Mouse (Mus musculus) midbrain, embryonic 16.5 days (tissue): ENCODE data around the gene Mymk. TPM values are rescaled to one million over a fixed set of nuclear protein-coding genes. Genes with fewer than 3 reads are reported as not detected.

Source experiments
- ATAC-seq: fragments of 200-750 bp; cut with Nextera tagmentation; 2 replicates; pipeline ENCODE4 v1.8.0; 2017; ENCODE audit warnings: moderate TSS enrichment
- H3K27ac ChIP-seq: fragments of 300-500 bp; sonication (generic); 2 replicates; pipeline ENCODE4 v1.5.1; 2014; ENCODE audit warnings: mild to moderate bottlenecking, low read length, mixed read lengths
- H3K27me3 ChIP-seq: fragments of 300-500 bp; sonication (generic); 2 replicates; pipeline ENCODE4 v1.6.1; 2014; ENCODE audit warnings: low read depth, low read length, mixed read lengths; ENCODE audit not compliant: control insufficient read depth, insufficient read depth
- H3K36me3 ChIP-seq: fragments of 300-500 bp; sonication (generic); 2 replicates; pipeline ENCODE4 v1.6.1; 2014; ENCODE audit warnings: mild to moderate bottlenecking, low read length, moderate library complexity, mixed read lengths; ENCODE audit not compliant: control insufficient read depth, insufficient read depth
- H3K4me1 ChIP-seq: fragments of 300-500 bp; sonication (generic); 2 replicates; pipeline ENCODE4 v1.6.1; 2014; ENCODE audit warnings: mild to moderate bottlenecking, low read length, mixed read lengths; ENCODE audit not compliant: control insufficient read depth, insufficient read depth
- H3K4me2 ChIP-seq: fragments of 300-500 bp; sonication (generic); 2 replicates; pipeline ENCODE4 v1.6.1; 2014; ENCODE audit warnings: mild to moderate bottlenecking, low read length, mixed read lengths
- H3K4me3 ChIP-seq: fragments of 300-500 bp; sonication (generic); 2 replicates; pipeline ENCODE4 v1.5.1; 2014; ENCODE audit warnings: low read depth, mild to moderate bottlenecking, low read length, moderate library complexity, mixed read lengths
- H3K9ac ChIP-seq: fragments of 300-500 bp; sonication (generic); 2 replicates; pipeline ENCODE4 v1.6.1; 2014; ENCODE audit warnings: low read depth, low read length, mixed read lengths
- H3K9me3 ChIP-seq: fragments of 300-500 bp; sonication (generic); replicated peaks from 2 replicates; pipeline ENCODE4 v1.6.1; 2014; ENCODE audit warnings: mild to moderate bottlenecking, low read length, mixed read lengths; ENCODE audit not compliant: control insufficient read depth, poor library complexity, severe bottlenecking
- WGBS: fragments of 180-500 bp; shearing (Covaris S2); extraction: QIAGEN DNeasy Blood & Tissue Kit; methylation state at CpG from one replicate; pipeline ENCODE4 v1.1.7; 2014; 5-methylcytosine and 5-hydroxymethylcytosine counted together
- polyA plus RNA-seq: library from polyadenylated mRNA; unstranded; fragments of >200 nt; fragmentation: Nextera tagmentation; extraction: Ambion mirVana; gene quantifications from 2 replicates; pipeline ENCODE4 v1.2.1, GENCODE M21; 2015

The Mymk gene
- polyA plus RNA-seq = 0.24 TPM in 1 of 2 replicates, not detected in the other

DNA sequence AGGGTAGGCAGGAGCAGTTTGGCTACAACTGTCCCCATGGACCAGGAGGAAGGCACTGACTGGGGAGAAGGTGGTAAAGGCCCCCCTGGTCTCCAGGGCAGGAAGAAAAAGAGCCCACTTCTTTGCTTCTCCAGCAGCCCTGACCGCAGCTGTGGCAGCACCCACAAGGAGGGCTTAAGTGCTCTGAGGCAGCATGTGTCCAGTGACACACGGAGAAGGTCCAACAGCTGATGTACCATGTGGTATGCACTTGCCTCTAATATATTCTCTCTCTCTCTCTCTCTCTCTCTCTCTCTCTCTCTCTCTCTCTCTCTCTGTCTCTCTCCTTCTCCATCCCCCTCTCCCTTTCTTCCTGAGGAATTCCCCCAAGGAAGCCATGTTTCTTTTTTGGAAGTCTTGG, at the start of gene Mymk:
Gene Mymk (minus strand): TSS at position 202 of the 400 bp plus-strand sequence.
- no peaks in the 10 kb centered on the region for H3K4me1 ChIP-seq
- H3K27ac ChIP-seq = no peak within 1 kb of the TSS
- H3K9ac ChIP-seq = no peak within 1 kb of the TSS
- ATAC-seq = no peak
- H3K4me2 ChIP-seq = no peak within 1 kb of the TSS
- H3K4me3 ChIP-seq = no peak within 1 kb of the TSS
- 88% methylated on average over 2 of the region's 2 CpGs for WGBS
- no peaks in the 10 kb centered on the region for H3K9me3 ChIP-seq
- no peaks in the 10 kb centered on the region for H3K27me3 ChIP-seq
- no peaks in the 10 kb centered on the region for H3K36me3 ChIP-seq

GRCm38 (mm10) chr2:27120241-27120641, 48.3 kb upstream of the Mymk start:
- ATAC-seq = no peak
- H3K9me3 ChIP-seq = no peaks in the 10 kb centered on the region
- no peaks in the 10 kb centered on the region for H3K36me3 ChIP-seq
- H3K27me3 ChIP-seq = no peaks in the 10 kb centered on the region
- H3K4me1 ChIP-seq = peaks cover 6% of the 10 kb centered on the region
- H3K27ac ChIP-seq = no peak overlapping the region
- no peak overlapping the region for H3K9ac ChIP-seq
- H3K4me2 ChIP-seq = no peak overlapping the region
- no peak overlapping the region for H3K4me3 ChIP-seq
- WGBS = 77% methylated on average over 8 of the region's 8 CpGs

GRCm38 (mm10) chr2:27119766-27120165, 47.8 kb upstream of the Mymk start:
- H3K27ac ChIP-seq = no peak overlapping the region
- no peak for ATAC-seq
- H3K27me3 ChIP-seq = no peaks in the 10 kb centered on the region
- no peaks in the 10 kb centered on the region for H3K9me3 ChIP-seq
- no peaks in the 10 kb centered on the region for H3K36me3 ChIP-seq
- 91% methylated on average over 2 of the region's 2 CpGs for WGBS
- no peak overlapping the region for H3K4me3 ChIP-seq
- no peak overlapping the region for H3K9ac ChIP-seq
- H3K4me2 ChIP-seq = no peak overlapping the region
- peaks cover 6% of the 10 kb centered on the region for H3K4me1 ChIP-seq

DNA sequence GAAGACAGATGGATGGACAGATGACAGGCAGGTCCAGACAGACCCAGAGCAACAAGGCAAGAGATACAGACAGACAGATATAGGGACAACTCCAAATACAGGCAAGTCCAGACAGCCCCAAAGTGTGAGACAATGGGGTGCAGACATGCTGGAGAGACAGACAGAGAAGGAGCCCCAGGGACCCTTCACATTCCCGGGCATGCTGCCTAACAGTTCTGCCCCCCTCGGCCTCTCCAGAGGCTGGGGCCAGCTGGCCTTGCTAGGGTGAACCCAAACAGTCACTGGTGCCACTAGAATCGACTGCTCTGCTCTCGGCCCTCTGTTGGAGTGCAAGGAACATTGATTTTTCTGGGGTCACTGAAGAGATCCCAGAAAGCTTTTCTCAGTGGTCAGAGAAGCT, 46.5 kb upstream of the Mymk start:
- 64% methylated on average over 4 of the region's 4 CpGs for WGBS
- no peaks in the 10 kb centered on the region for H3K9me3 ChIP-seq
- no peak overlapping the region for H3K27ac ChIP-seq
- peaks cover 6% of the 10 kb centered on the region for H3K4me1 ChIP-seq
- H3K27me3 ChIP-seq = no peaks in the 10 kb centered on the region
- H3K4me3 ChIP-seq = no peak overlapping the region
- no peak overlapping the region for H3K4me2 ChIP-seq
- H3K36me3 ChIP-seq = no peaks in the 10 kb centered on the region
- no peak for ATAC-seq
- no peak overlapping the region for H3K9ac ChIP-seq

DNA sequence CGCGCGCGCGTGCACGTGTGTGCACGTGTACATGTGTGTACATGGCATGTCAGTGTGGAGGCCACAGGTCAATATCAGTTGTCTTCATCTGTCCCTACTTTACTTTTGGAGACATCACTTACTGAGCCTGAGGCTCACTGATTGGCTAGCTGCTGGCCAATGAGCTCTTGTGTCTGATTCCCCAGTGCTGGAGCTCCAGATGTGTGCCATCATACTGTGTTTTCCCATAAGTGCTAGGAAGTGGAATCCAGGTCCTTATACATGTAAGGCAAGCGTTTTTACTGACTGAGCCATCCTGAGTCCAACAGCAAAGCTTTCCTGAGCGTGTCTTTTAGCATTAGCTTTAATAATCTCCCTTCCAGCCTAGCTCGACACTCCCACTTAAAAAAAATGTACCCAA, 42.2 kb upstream of the Mymk start:
- Histone ChIP-seq H3K9me3 (no peaks in the 10 kb centered on the region), H3K4me2 (no peak overlapping the region), H3K4me1 (no peaks in the 10 kb centered on the region), H3K27ac (no peak overlapping the region), H3K4me3 (no peak overlapping the region), H3K36me3 (no peaks in the 10 kb centered on the region), H3K27me3 (no peaks in the 10 kb centered on the region), H3K9ac (no peak overlapping the region)
- no peak for ATAC-seq
- 93% methylated on average over 10 of the region's 10 CpGs for WGBS

DNA sequence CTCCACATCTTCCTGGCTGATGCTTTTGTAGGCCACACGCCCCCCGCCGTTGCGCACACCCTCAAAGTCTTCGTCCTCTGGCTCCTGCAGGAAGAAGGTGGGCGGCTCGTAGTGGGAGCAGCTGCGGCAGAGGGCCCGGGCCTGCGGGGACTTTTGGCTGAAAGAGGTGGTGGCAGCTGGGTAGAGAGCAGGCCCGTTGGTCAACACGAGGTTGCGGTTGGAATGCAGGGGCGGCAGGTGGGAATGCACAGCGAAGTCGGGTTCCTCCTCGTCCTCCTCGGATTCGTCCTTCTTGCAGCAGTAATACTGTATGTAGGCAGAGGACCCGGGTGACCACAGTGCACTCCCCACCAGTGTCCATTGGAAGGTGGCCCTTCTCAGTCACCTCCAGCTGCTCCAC, 40.6 kb upstream of the Mymk start:
- Histone ChIP-seq H3K27me3 (no peaks in the 10 kb centered on the region), H3K4me1 (no peaks in the 10 kb centered on the region), H3K9me3 (no peaks in the 10 kb centered on the region), H3K27ac (no peak overlapping the region), H3K36me3 (no peaks in the 10 kb centered on the region), H3K4me2 (no peak overlapping the region), H3K4me3 (no peak overlapping the region), H3K9ac (no peak overlapping the region)
- 75% methylated on average over 20 of the region's 20 CpGs for WGBS
- no peak for ATAC-seq

DNA sequence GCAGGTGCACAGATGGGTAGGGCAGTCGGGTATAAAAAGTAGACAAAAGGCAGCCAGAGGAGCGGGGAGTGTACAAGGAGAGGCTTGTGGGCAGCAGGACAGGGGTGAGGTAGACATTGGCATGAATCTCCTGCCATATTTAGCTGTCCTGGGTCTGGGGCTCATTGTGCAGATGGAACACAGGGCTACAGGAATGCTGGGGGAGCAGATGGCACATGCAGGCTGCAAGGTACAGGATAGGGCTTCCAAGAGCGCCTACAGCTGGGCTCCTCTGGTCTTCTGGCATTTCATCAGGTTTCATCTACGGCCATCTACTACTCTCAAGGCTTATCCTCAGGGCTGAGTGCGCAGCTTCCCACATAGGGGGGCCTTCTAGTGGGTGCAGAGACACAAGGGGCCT, 37.1 kb upstream of the Mymk start:
- no peak for ATAC-seq
- no peak overlapping the region for H3K27ac ChIP-seq
- no peak overlapping the region for H3K9ac ChIP-seq
- peaks cover 4% of the 10 kb centered on the region for H3K4me1 ChIP-seq
- H3K4me2 ChIP-seq = no peak overlapping the region
- H3K9me3 ChIP-seq = no peaks in the 10 kb centered on the region
- no peaks in the 10 kb centered on the region for H3K36me3 ChIP-seq
- WGBS = 72% methylated on average over 5 of the region's 5 CpGs
- H3K27me3 ChIP-seq = no peaks in the 10 kb centered on the region
- no peak overlapping the region for H3K4me3 ChIP-seq

- no peaks in the 10 kb centered on the region for H3K36me3 ChIP-seq
- no peak overlapping the region for H3K9ac ChIP-seq
- H3K4me1 ChIP-seq = peaks cover 12% of the 10 kb centered on the region
- H3K4me2 ChIP-seq = no peak overlapping the region
- ATAC-seq = no peak
- no peak overlapping the region for H3K27ac ChIP-seq
- H3K9me3 ChIP-seq = no peaks in the 10 kb centered on the region
- H3K4me3 ChIP-seq = no peak overlapping the region
- 45% methylated on average over 2 of the region's 2 CpGs for WGBS
- H3K27me3 ChIP-seq = no peaks in the 10 kb centered on the region
Measured at GRCm38 (mm10) chr2:27108144-27108543, 36.2 kb upstream of the Mymk start.

DNA sequence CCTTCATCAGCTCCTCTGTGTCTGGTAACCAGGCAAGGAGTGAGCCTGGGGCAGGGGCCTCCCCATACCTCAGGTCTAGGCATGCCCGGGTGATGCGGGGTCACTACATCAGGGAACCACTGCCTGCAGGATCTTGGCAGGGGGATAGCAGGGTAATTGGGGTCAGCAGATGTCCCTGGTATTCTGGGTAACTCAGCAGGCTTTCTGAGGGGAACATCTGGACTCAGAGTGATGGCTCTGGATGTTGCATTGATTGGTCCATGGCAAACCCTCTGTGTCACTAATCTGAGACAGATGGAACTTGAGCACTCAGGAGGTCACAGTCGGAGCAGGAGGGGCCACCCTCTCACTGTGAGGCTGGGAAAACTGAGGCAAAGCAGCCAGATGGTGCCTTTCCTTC, 34.8 kb upstream of the Mymk start:
- no peaks in the 10 kb centered on the region for H3K9me3 ChIP-seq
- no peaks in the 10 kb centered on the region for H3K36me3 ChIP-seq
- H3K9ac ChIP-seq = no peak overlapping the region
- no peak for ATAC-seq
- no peak overlapping the region for H3K4me2 ChIP-seq
- no peak overlapping the region for H3K27ac ChIP-seq
- H3K27me3 ChIP-seq = no peaks in the 10 kb centered on the region
- 72% methylated on average over 3 of the region's 3 CpGs for WGBS
- peaks cover 12% of the 10 kb centered on the region for H3K4me1 ChIP-seq
- H3K4me3 ChIP-seq = no peak overlapping the region

DNA sequence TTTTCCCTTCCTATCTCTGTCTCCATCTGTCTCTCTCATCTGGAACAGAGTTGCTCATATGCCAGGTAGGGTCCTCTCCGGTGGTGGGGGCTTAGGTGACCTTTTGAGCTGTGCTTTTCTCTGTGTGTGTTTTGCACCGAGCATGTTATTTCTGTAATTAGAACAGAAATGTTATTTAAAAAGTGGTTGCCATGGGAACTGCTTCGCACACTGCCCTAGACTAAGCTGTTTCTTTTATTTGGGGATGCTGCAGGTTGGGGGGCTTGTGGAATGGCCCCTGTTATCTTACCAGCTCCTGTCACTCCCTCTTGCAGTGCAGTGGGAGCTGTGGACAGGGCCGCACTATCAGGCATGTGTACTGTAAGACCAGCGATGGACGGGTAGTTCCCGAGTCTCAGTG, 31.6 kb upstream of the Mymk start:
- Histone ChIP-seq H3K27ac (peak overlapping the region; percentile 64), H3K4me1 (peaks cover 12% of the 10 kb centered on the region), H3K27me3 (no peaks in the 10 kb centered on the region), H3K36me3 (no peaks in the 10 kb centered on the region), H3K4me3 (no peak overlapping the region), H3K9me3 (no peaks in the 10 kb centered on the region), H3K4me2 (no peak overlapping the region), H3K9ac (no peak overlapping the region)
- 43% methylated on average over 7 of the region's 7 CpGs for WGBS
- ATAC-seq = peak; percentile 67; the same call in 1 of the 2 replicates
